Mouse (Mus musculus) CD4-positive, CD25-positive, alpha-beta regulatory T cell, adult 9 weeks (primary cell): ENCODE data around the gene Chrna4. TPM values are rescaled to one million over a fixed set of nuclear protein-coding genes. Genes with fewer than 3 reads are reported as not detected.

ENCODE experiments used
- polyA plus RNA-seq: library from polyadenylated mRNA; unstranded; fragments of 100-300 nt; shearing (Covaris generic); gene quantifications from one replicate; pipeline ENCODE4 v1.2.1, GENCODE M21; 2017

Chrna4 gene
- polyA plus RNA-seq: not detected

DNA sequence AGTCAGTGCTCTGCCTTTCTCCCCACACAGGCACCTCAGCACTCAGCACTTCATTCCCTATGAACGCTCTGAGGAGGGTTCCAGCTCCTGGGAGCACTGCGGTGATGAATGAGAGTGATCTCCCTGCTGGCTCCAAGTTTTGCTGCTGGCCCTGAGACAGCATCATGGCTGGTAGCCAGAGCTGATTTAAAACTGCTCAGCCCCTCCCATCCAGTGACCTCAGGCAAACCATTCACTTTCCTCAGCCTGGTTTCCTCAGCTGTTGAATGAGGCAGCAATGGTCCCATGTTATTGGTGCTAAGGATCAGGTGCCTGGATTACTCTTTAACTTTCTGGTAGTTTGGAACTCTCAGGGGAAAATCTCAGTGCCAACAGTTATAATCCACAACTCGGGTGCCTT, at the start of gene Chrna4:
TSS of gene Chrna4 (minus strand) at position 110 of the 400 bp plus-strand sequence.

GRCm38 (mm10) chr2:180986449-180986848, 56.9 kb downstream of the Chrna4 start, which contains the start of gene Col20a1:
Gene Col20a1, plus strand, starts transcription at chr2:180986535.

Other genes starting within 250 kb of the Chrna4 start
- 6.1 TPM for gene Ythdf1, start 122.6 kb downstream of the Chrna4 start, polyA plus RNA-seq
- gene Birc7, start 114.5 kb downstream of the Chrna4 start, polyA plus RNA-seq: not detected
- not detected for gene Nkain4, start 88.8 kb downstream of the Chrna4 start, polyA plus RNA-seq
- gene Arfgap1, start 76.3 kb downstream of the Chrna4 start, polyA plus RNA-seq: 88.2 TPM
- gene Col20a1, start 57.0 kb downstream of the Chrna4 start, polyA plus RNA-seq: 1.0 TPM
- gene Kcnq2, start 91.8 kb upstream of the Chrna4 start, polyA plus RNA-seq: not detected
- not detected for gene Eef1a2, start 113.5 kb upstream of the Chrna4 start, polyA plus RNA-seq
- 356 TPM for gene Ppdpf, start 143.7 kb upstream of the Chrna4 start, polyA plus RNA-seq
- not detected for gene Ptk6, start 159.2 kb upstream of the Chrna4 start, polyA plus RNA-seq
- gene Srms, start 169.6 kb upstream of the Chrna4 start, polyA plus RNA-seq: 1.1 TPM
- gene Fndc11, start 176.5 kb upstream of the Chrna4 start, polyA plus RNA-seq: not detected
- gene Helz2, start 198.5 kb upstream of the Chrna4 start, polyA plus RNA-seq: 25.0 TPM
- 9.9 TPM for gene Gmeb2, start 244.5 kb upstream of the Chrna4 start, polyA plus RNA-seq